Mouse (Mus musculus) neural tube, embryonic 13.5 days (tissue): ENCODE measurements around the gene Gm9611. TPM values are rescaled to one million over a fixed set of nuclear protein-coding genes. Genes with fewer than 3 reads are reported as not detected.
"Not testable (repeated sequence)": the region's sequence is repeated elsewhere in the genome, so short reads cannot be mapped to it uniquely, and the experiment has no call there.

Experiments used
- ATAC-seq: fragments of 200-750 bp; cut with Nextera tagmentation; 2 replicates; pipeline ENCODE4 v1.8.0; 2017; ENCODE audit warnings: low read depth, mild to moderate bottlenecking, moderate TSS enrichment, moderate library complexity
- H3K27ac ChIP-seq: fragments of 300-500 bp; sonication (generic); replicated peaks from 2 replicates; pipeline ENCODE4 v1.5.1; 2015; ENCODE audit warnings: moderate library complexity, mild to moderate bottlenecking, inconsistent platforms
- H3K27me3 ChIP-seq: fragments of 300-500 bp; sonication (generic); 2 replicates; pipeline ENCODE4 v1.6.1; 2015; ENCODE audit warnings: mild to moderate bottlenecking, inconsistent platforms
- H3K36me3 ChIP-seq: fragments of 300-500 bp; sonication (generic); 2 replicates; pipeline ENCODE4 v1.6.1; 2015; ENCODE audit warnings: mild to moderate bottlenecking, inconsistent platforms
- H3K4me1 ChIP-seq: fragments of 300-500 bp; sonication (generic); replicated peaks from 2 replicates; pipeline ENCODE4 v1.6.1; 2015; ENCODE audit warnings: inconsistent platforms
- H3K4me2 ChIP-seq: fragments of 300-500 bp; sonication (generic); 2 replicates; pipeline ENCODE4 v1.6.1; 2015; ENCODE audit warnings: inconsistent platforms, mild to moderate bottlenecking, moderate library complexity
- H3K4me3 ChIP-seq: fragments of 300-500 bp; sonication (generic); 2 replicates; pipeline ENCODE4 v1.5.1; 2015; ENCODE audit warnings: mild to moderate bottlenecking, inconsistent platforms
- H3K9ac ChIP-seq: fragments of 300-500 bp; sonication (generic); 2 replicates; pipeline ENCODE4 v1.6.1; 2015; ENCODE audit warnings: moderate library complexity, mild to moderate bottlenecking, inconsistent platforms
- H3K9me3 ChIP-seq: fragments of 300-500 bp; sonication (generic); 2 replicates; pipeline ENCODE4 v1.6.1; 2016; ENCODE audit warnings: inconsistent platforms
- WGBS: fragments of 180-500 bp; shearing (Covaris S2); methylation state at CpG from one replicate; pipeline ENCODE4 v1.1.7; 2015; 5-methylcytosine and 5-hydroxymethylcytosine counted together
- microRNA-seq: library from miRNA; unstranded; fragments of <30 nt; microRNA quantifications from one replicate; pipeline ENCODE4, GENCODE M21; 2016
- polyA plus RNA-seq: library from polyadenylated mRNA; unstranded; fragments of >200 nt; fragmentation: Nextera tagmentation; extraction: Ambion mirVana; gene quantifications from 2 replicates; pipeline ENCODE4 v1.2.1, GENCODE M21; 2015

The Gm9611 gene
- not detected in 2 replicates for polyA plus RNA-seq

DNA sequence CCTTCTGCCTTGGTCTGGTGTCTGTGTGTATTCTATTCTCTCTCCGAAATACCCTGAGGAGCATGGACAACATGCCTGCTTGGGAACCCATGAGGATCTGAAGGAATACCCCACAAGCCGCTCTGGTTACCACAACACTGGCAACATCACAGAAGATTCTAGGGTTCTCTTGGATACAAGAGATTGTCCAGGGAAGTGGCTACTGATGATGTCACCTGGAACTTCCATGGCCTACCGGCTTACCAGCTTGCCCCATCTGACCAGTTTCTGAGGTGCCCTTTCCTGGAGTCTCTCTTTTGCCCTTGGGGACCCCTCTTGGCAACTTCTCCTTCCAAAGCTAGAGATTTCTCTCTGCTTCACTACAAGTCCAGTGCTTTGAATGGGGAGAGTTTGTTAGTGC lies at the start of gene Gm9611:
TSS of gene Gm9611 (minus strand) at position 101 of the 400 bp plus-strand sequence.
- H3K9me3 ChIP-seq, H3K4me1 ChIP-seq, H3K27me3 ChIP-seq, H3K4me2 ChIP-seq, H3K36me3 ChIP-seq, ATAC-seq, H3K4me3 ChIP-seq, H3K9ac ChIP-seq, H3K27ac ChIP-seq: not testable (repeated sequence)
- 83% methylated on average over 1 of the region's 3 CpGs for WGBS

DNA sequence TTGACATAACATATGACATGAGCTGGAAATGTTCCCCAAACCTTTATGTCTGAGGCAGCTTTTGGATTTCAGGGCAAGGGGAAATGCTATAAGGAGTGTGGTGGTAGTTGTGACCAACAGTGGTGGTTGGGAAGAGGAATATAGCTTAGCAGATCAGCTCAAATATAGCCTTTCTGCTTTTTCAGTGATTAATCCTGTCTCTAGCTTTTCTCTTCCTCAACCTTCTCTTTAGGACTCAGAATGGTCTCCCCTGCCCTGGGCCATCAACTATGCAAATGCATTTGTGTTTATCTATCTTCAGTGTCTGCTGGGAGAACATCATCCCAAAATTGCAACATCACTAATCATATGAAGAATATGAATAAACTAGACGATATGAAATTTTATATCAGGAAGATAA lies 12.8 kb upstream of the Gm9611 start, which contains the start of gene Gm7995:
TSS of gene Gm7995 (plus strand) at position 301 of the 400 bp plus-strand sequence.
- H3K27ac ChIP-seq, H3K9me3 ChIP-seq, H3K4me2 ChIP-seq, H3K36me3 ChIP-seq, H3K4me1 ChIP-seq, H3K27me3 ChIP-seq, ATAC-seq, H3K4me3 ChIP-seq, H3K9ac ChIP-seq: not testable (repeated sequence)
- no CpG with 5 or more reads among the region's 1 CpGs for WGBS

DNA sequence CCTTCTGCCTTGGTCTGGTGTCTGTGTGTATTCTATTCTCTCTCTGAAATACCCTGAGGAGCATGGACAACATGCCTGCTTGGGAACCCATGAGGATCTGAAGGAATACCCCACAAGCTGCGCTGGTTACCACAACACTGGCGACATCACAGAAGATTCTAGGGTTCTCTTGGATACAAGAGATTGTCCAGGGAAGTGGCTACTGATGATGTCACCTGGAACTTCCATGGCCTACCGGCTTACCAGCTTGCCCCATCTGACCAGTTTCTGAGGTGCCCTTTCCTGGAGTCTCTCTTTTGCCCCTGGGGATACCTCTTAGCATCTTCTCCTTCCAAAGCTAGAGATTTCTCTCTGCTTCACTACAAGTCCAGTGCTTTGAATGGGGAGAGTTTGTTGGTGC lies 37.2 kb downstream of the Gm9611 start, which contains the start of gene Gm17026:
TSS of gene Gm17026 (minus strand) at position 101 of the 400 bp plus-strand sequence.
- WGBS, result no CpG with 5 or more reads among the region's 3 CpGs
- not testable (repeated sequence) for H3K4me1 ChIP-seq, H3K4me2 ChIP-seq, H3K27me3 ChIP-seq, H3K4me3 ChIP-seq, ATAC-seq, H3K9me3 ChIP-seq, H3K9ac ChIP-seq, H3K36me3 ChIP-seq, H3K27ac ChIP-seq

Small RNAs within 50 kb of the gene (microRNA-seq; reads per million reads assigned to microRNA genes)
- gene Gm25208, result not detected
- gene Gm25892, result not detected

Other genes with a start within 250 kb of the Gm9611 start
- gene Gm7951, start 180.0 kb downstream of the Gm9611 start, polyA plus RNA-seq, result not detected in 2 replicates
- gene Gm17027, start 134.7 kb downstream of the Gm9611 start, polyA plus RNA-seq, result not detected in 2 replicates
- gene Gm3573, start 106.6 kb downstream of the Gm9611 start, polyA plus RNA-seq, result not detected in 2 replicates
- not detected in 2 replicates for gene Gm17026, start 37.3 kb downstream of the Gm9611 start, polyA plus RNA-seq
- gene Gm7995, start 12.9 kb upstream of the Gm9611 start, polyA plus RNA-seq, result not detected in 2 replicates
- gene Gm8005, start 142.3 kb upstream of the Gm9611 start, polyA plus RNA-seq, result not detected in 2 replicates
- not detected in 2 replicates for gene Gm8011, start 166.5 kb upstream of the Gm9611 start, polyA plus RNA-seq
- not detected in 2 replicates for gene Gm8020, start 205.0 kb upstream of the Gm9611 start, polyA plus RNA-seq
- not detected in 2 replicates for gene Gm8024, start 226.9 kb upstream of the Gm9611 start, polyA plus RNA-seq